Mouse (Mus musculus) left cerebral cortex, postnatal 36 days (tissue): ENCODE measurements around the gene Ppp3ca. TPM values are rescaled to one million over a fixed set of nuclear protein-coding genes. Genes with fewer than 3 reads are reported as not detected.
A peak's percentile ranks its signal among the peaks of the same experiment; 100 is the strongest.

Experiments
- DNase-seq, 2 experiments: peaks; one replicate each; pipeline ENCODE4 v3.0.0; 2021 to 2022; ENCODE audit warnings: low spot score in 2 of 2, mixed read lengths in 1 of 2
- intact Hi-C: fragments of 180-260 bp; cut with DNase I; formaldehyde crosslinking; loops from one replicate; pipeline ENCODE4 v1.15.1; 2025
- microRNA-seq: library from miRNA; unstranded; fragments of <30 nt; microRNA quantifications from one replicate; pipeline ENCODE4 v1.2.0, GENCODE M21; 2022
- total RNA-seq, 2 experiments: library from RNA; stranded (reverse); gene quantifications; 2 replicates each; pipeline ENCODE4 v1.2.3; 2021

Gene Ppp3ca
- total RNA-seq, 2 experiments from 2014 or later, result 853 to 913 TPM

DNA sequence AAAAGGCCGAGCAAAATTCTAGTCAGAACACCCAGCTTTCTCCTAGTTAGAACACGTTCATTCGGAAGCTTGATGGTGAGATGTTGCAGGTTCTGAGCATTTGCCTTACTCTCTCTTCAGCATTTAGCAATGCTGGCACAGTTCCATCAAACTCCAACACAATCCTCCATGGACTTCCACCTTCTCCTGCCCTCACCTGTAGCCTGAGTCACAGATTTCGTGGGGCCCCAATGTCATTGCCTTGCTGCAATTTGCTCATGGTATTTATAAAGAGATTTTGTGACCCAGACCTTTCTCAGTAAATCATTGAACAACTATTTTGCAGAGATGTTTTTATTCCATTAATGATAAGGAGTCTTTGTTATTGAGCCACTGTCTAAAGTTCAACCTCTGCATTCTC lies 278.2 kb downstream of the Ppp3ca start:
- no peak for DNase-seq
- intact Hi-C loops, result no loop called here

DNA sequence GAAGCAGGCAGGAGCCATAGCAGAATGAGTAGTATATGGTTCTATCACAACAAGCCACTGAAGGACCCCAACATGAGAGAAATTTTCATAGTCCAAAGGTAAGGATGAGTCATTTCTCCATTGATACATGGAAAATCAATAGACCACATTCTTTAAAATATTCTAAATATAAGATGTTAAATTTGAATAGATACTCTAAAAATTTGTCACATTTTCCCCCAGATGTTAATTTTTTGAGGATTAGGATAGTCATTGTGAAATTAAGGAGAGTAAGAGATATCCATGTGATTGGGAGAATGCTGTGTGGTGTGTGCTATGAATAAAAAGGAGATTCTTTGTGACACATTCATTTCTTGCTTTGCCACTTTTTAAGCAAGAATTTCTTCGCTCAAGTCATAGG lies 281.9 kb downstream of the Ppp3ca start:
- intact Hi-C loops, result no loop called here
- no peak for DNase-seq

DNA sequence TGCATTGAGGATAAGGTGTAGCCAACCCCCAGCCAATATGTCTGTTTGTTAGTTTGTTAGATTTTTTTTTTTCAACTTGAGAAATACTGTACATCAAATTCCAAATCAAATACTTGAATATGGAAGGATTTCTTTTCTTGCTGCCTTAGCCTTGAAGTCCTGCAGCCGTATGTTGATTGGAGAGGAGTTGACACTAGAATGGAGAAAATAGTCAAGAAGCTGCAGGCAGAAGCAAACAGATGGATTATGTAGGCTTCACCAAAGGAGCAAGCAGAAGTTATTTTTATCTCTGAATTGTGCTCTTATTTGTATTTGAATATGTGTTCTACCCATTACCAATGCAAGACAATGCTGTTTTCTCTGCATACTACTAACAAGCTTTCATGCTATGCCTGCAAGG lies 282.9 kb downstream of the Ppp3ca start:
- DNase-seq, result no peak
- intact Hi-C loops, result no loop called here

DNA sequence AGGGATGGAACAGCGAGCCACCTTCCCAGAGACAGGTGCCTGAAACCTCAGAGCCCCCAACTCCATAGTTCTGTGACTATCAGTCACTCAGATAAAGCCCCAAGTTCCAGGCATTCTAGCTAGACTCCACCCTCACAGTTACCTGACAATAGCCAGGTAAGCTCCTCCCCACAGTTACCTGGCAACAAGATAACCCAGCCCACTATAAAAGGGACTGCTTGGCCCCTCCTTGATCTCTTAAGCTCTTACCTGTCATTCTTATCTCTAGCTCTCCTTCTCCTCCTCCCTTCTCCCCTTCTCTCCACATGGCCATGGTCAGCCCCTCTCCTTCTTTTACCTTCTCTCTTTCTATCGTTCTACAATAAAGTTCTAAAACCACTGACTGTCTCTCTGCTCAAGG lies 285.1 kb downstream of the Ppp3ca start:
- intact Hi-C loops, result no loop called here
- no peak for DNase-seq

DNA sequence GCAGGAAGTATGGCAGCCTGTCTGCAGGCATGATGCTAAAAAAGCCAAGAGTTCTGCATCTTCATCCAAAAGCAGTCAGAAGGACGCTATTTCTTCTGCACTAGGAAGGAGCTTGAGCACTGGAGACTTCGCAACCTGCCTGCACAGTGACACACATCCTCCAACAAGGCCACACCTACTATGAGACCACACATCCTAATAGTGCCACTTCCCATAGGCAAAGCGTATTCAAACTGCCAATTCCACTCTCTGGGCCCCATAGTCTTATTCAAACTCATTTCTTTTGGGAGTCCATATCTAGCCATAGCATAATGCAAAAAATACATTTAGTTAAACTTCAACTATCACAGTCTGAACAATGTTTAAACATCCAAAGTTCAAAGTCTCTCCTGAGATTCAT lies 290.4 kb downstream of the Ppp3ca start:
- intact Hi-C loops, result loop anchor here (10.0 kb wide), 1 partner anchor 586 kb away; no protein-coding TSS in a partner anchor
- DNase-seq, result no peak

DNA sequence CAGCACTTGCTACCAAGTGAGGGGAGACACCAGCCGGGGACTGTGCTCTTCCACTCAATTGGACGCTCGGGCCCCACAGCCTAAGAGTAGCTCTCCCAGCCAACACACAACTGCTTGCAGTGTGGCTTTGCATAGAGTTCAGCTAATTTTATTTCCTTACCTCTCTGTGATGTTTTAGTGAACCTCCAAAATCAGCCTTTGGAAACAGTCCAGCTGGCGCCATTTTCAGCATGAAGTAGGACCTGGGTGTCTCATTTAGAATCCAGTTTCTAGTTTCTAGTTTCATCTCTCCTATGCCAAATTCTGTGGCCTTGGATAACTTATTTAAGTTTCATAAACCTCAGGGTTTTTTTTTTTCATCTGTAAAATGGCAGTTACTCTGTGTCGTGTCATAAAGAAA lies 296.9 kb downstream of the Ppp3ca start:
- DNase-seq, result no peak
- intact Hi-C loops, result loop anchor here (10.0 kb wide), 1 partner anchor 592 kb away; no protein-coding TSS in a partner anchor

DNA sequence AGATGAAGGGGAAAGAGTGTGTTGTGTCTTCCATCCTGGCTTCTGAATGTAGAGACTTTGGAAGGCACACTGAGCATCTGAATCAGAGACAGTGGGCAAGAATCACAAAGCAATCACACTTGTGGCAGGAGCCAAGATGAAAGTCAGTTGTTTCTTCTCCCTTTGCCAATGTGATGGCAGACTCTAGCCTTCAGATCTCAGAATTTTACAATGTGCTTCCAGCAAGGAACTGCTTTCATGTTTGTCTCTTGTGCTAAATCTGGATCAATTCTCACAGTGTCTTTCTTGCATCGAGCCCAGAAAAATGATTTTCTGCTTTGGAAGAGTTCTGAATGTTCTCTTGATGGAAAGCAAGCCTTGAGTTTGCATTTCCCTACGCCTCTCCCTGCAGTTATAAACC lies 297.6 kb downstream of the Ppp3ca start:
- intact Hi-C loops, result loop anchor here (10.0 kb wide), 1 partner anchor 593 kb away; no protein-coding TSS in a partner anchor
- peak; percentile 20 to 21 for DNase-seq

DNA sequence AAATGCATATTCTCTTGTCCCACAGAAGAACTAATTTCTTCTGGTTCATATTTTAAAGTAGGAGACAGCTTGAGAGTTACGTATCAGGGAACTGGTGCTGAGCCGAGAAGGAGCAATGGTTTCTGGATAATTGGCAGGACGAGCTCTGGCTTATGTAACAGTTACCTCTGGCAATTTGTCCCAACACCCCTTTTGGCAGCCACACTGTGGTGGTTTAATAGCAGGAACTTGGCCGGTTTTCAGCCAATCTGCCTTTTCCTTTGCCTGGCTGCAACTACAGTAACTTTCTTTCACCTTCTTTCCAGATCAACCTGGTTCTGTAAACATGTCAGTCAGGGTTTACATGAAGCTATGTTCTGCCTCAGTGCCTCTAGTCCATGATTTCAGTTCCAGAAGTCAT lies 299.9 kb downstream of the Ppp3ca start:
- no peak for DNase-seq
- intact Hi-C loops, result loop anchor here (10.0 kb wide), 1 partner anchor 595 kb away; no protein-coding TSS in a partner anchor

DNA sequence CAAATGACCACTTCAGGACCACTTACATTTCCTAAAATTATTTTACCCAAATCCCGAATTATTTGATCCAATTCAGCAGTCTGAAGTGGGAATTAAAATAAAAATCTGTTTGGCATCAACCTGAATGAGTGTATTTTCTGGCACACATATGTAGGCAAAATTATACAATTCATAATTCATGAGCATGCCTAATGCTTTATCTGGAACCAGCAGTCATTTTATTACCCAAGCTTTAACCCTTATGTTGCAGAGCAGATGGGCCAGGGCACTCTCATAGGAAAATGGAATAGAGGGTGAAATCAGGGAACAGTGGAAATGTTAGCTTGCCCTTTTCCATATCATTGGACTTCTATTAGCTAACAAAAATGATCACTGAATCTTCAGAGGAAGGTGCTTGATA lies 307.9 kb downstream of the Ppp3ca start:
- intact Hi-C loops, result no loop called here
- DNase-seq, result no peak

DNA sequence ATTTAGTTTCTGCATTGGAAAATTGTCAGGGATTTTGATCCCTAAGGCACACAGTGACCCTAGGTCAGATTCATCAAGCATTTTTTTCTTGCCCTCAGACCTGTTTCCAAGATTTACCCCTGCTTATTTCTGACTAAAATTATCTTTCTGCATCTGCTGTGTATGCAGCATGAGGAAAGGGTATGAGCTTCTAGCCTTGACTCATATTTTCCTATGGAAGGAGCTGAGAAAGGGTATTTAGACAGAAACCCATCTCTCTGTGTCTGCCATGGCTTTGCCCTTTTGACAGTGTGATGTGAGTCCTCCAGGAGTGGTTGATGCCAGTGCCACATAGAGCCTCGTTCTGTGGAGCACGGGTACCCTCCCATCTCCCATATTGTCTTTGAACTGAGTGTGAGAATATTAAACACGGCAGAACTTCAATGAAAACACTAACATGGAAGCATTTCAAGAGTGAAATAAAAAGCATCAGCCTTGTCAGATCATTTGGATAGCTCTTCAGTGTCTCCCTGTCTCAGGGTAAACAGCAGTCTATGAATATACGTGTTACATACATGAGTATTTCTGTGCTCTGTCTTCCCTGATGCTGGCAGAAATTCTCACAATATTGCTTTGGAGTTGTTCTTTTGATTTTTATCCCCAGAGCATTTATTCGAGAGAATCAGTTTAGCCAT lies 311.1 kb downstream of the Ppp3ca start:
- DNase-seq, result no peak
- intact Hi-C loops, result no loop called here

DNA sequence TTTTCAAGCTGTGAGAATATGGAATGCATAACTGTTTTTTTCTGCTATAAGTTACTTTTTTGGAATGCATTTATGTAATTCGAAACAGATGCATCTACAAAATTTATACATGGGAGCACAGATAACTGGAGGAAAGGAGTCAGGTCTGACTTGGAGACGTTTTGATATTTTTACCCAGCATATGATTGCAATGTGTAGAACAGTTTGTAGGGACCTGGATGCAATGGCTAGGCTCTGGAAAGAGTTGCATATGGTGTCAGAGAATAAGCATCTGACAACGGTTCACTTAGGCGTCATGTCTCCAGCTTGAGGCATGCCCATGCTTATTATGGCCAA lies 311.6 kb downstream of the Ppp3ca start:
- intact Hi-C loops, result no loop called here
- no peak for DNase-seq

DNA sequence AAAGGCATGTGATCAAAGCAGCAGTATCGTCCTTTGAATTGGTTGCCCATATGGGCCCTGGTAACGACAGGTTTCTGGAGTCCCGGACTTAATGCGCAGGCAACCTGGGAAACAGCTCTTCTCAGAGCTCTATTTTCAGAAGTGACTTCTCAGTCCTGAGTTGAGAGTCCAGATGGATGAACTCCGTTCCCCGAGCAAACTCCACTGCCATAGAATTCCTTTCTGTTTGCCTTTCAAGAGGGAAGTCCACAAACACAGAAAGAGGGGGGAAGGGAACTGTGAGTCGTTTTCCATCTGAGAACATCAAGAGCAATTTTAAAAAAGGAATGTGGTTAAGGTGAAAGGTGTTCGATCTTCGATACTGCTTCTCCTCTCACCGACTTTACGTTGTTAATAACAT lies 312.1 kb downstream of the Ppp3ca start:
- DNase-seq, result no peak
- intact Hi-C loops, result no loop called here

DNA sequence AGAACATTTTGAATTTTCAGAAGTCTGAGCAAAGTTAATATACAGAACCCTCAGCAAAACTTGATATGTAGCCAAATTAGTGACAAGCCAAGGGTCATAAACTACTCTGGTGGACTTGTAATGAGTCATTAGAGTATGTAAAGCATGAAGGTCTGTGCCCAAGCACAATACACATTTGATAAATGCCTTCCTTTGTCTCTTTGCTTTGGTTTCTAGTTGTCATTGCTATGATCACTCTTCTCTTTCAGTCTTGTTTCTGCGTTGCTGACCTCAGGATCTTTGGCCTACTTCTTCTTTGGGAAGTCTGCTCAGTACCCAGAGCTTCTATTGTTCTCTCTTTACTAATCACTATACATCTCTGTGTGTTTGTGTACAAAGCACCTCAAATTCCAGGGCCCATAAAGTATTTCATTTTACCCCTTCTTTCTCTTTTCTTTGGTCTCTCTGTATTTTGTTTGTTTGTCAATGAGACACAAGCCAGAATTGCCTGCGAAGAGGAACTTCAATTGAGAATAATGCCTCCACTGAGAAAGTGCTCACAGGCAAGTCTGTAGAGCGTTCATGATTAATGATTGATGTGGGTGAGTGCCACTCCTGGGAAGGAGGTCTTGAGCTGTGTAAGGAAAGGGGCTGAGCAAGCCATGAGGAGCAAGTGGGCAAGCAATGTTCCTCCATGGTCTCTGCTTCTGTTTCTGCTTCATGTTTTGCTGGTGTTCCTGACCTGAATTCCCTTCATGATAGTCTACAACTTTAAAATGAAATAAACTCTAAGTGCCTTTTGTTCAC lies 316.4 kb downstream of the Ppp3ca start:
- no peak for DNase-seq
- intact Hi-C loops, result no loop called here

Small RNA genes within 50 kb of the gene (microRNA-seq; reads per million reads assigned to microRNA genes)
- not detected for gene Gm44327
